Mouse (Mus musculus) liver, adult 2 months (tissue): ENCODE measurements around the gene 2310022A10Rik.

Source experiments
- CTCF ChIP-seq: fragments of 200-500 bp; IDR thresholded peaks from 2 replicates; pipeline ENCODE4 v1.5.1; 2011; ENCODE audit warnings: low read depth, low read length, control low read depth
- POLR2A ChIP-seq: fragments of 200-500 bp; IDR thresholded peaks from 2 replicates; pipeline ENCODE4 v1.6.1; 2011; ENCODE audit warnings: low read length, control low read depth; ENCODE audit not compliant: insufficient read depth; ENCODE audit errors: extremely low read depth

GRCm38 (mm10) chr7:27574124-27574880 is 21.3 kb downstream of the 2310022A10Rik start:
- TF ChIP-seq POLR2A (no peak), CTCF (no peak)
